Mouse (Mus musculus): Measurements from ENCODE around the gene Gucy2g. TPM values are rescaled to one million over a fixed set of nuclear protein-coding genes. Genes with fewer than 3 reads are reported as not detected.
A peak's percentile ranks its signal among the peaks of the same experiment; 100 is the strongest.

The Gucy2g gene
- total and polyA plus RNA-seq, 3 experiments: 0.11 TPM; not detected in 2

- H3K4me1 ChIP-seq (ENCODE audit: insufficient read depth, low read depth, low read length): no peaks in the 10 kb centered on the region
- no peak for DNase-seq (ENCODE audit: low spot score)
- H3K9me3 ChIP-seq (replicated peaks): no peaks in the 10 kb centered on the region
- no peaks in the 10 kb centered on the region for H3K36me3 ChIP-seq (replicated peaks)
- TF ChIP-seq POLR2AphosphoS5 (IDR thresholded peaks at IDR 0.05; ENCODE audit: insufficient replicate concordance, low read depth, low read length): no peak
- no peak for TF ChIP-seq CTCF (IDR thresholded peaks at IDR 0.05; ENCODE audit: low read depth, low read length)
- no peak for TF ChIP-seq GATA2 (IDR thresholded peaks at IDR 0.05; ENCODE audit: borderline replicate concordance, low read depth, low read length)
- TF ChIP-seq GATA1 (IDR thresholded peaks at IDR 0.05; ENCODE audit: borderline replicate concordance, low read length): no peak
- no peak for TF ChIP-seq TAL1 (conservative IDR thresholded peaks at IDR 0.05; ENCODE audit: low read depth, low read length)
- H3K4me3 ChIP-seq (ENCODE audit: low read depth, low read length): no peak overlapping the region
- H3K27me3 ChIP-seq (ENCODE audit: insufficient read depth, low read length): peaks cover 13% of the 10 kb centered on the region
- ATAC-seq (ENCODE audit: extremely low read depth, insufficient number of reproducible peaks, low FRiP score, poor library complexity, severe bottlenecking): no peak
These were observed 32.4 kb downstream of the Gucy2g start for GRCm38 (mm10) chr19:55208654-55209053.

- Histone ChIP-seq H3K27me3 (ENCODE audit: insufficient read depth, low read length) (peaks cover 15% of the 10 kb centered on the region), H3K4me1 (ENCODE audit: insufficient read depth, low read depth, low read length) (no peaks in the 10 kb centered on the region), H3K9me3 (replicated peaks) (no peaks in the 10 kb centered on the region), H3K36me3 (replicated peaks) (no peaks in the 10 kb centered on the region), H3K4me3 (ENCODE audit: low read depth, low read length) (no peak overlapping the region)
- DNase-seq (ENCODE audit: low spot score) (no peak), ATAC-seq (ENCODE audit: extremely low read depth, insufficient number of reproducible peaks, low FRiP score, poor library complexity, severe bottlenecking) (no peak)
- no peak for TF ChIP-seq POLR2AphosphoS5 (IDR thresholded peaks at IDR 0.05; ENCODE audit: insufficient replicate concordance, low read depth, low read length)
- TF ChIP-seq GATA1 (IDR thresholded peaks at IDR 0.05; ENCODE audit: borderline replicate concordance, low read length): no peak
- TF ChIP-seq TAL1 (conservative IDR thresholded peaks at IDR 0.05; ENCODE audit: low read depth, low read length): no peak
- TF ChIP-seq GATA2 (IDR thresholded peaks at IDR 0.05; ENCODE audit: borderline replicate concordance, low read depth, low read length): no peak
- no peak for TF ChIP-seq CTCF (IDR thresholded peaks at IDR 0.05; ENCODE audit: low read depth, low read length)
These were observed 33.1 kb downstream of the Gucy2g start for GRCm38 (mm10) chr19:55207746-55208538.

GRCm38 (mm10) chr19:55207205-55207604 lies 33.8 kb downstream of the Gucy2g start:
- no peaks in the 10 kb centered on the region for H3K36me3 ChIP-seq (replicated peaks)
- ATAC-seq (ENCODE audit: extremely low read depth, insufficient number of reproducible peaks, low FRiP score, poor library complexity, severe bottlenecking): no peak
- DNase-seq (ENCODE audit: low spot score): no peak
- no peaks in the 10 kb centered on the region for H3K4me1 ChIP-seq (ENCODE audit: insufficient read depth, low read depth, low read length)
- no peak for TF ChIP-seq GATA2 (IDR thresholded peaks at IDR 0.05; ENCODE audit: borderline replicate concordance, low read depth, low read length)
- no peak overlapping the region for H3K4me3 ChIP-seq (ENCODE audit: low read depth, low read length)
- H3K9me3 ChIP-seq (replicated peaks): no peaks in the 10 kb centered on the region
- peaks cover 17% of the 10 kb centered on the region for H3K27me3 ChIP-seq (ENCODE audit: insufficient read depth, low read length)

GRCm38 (mm10) chr19:55206482-55207138 lies 34.4 kb downstream of the Gucy2g start:
- no peak for TF ChIP-seq TAL1 (conservative IDR thresholded peaks at IDR 0.05; ENCODE audit: low read depth, low read length)
- TF ChIP-seq CTCF (IDR thresholded peaks at IDR 0.05; ENCODE audit: low read depth, low read length): peak; percentile 88
- Histone ChIP-seq H3K9me3 (replicated peaks) (no peaks in the 10 kb centered on the region), H3K27me3 (ENCODE audit: insufficient read depth, low read length) (peaks cover 17% of the 10 kb centered on the region), H3K36me3 (replicated peaks) (no peaks in the 10 kb centered on the region), H3K4me3 (ENCODE audit: low read depth, low read length) (no peak overlapping the region), H3K4me1 (ENCODE audit: insufficient read depth, low read depth, low read length) (no peaks in the 10 kb centered on the region)
- ATAC-seq (ENCODE audit: extremely low read depth, insufficient number of reproducible peaks, low FRiP score, poor library complexity, severe bottlenecking) (no peak), DNase-seq (ENCODE audit: low spot score) (peak; percentile 22)

GRCm38 (mm10) chr19:55198303-55198702 lies 42.7 kb downstream of the Gucy2g start:
- TF ChIP-seq GATA2 (IDR thresholded peaks at IDR 0.05; ENCODE audit: borderline replicate concordance, low read depth, low read length) (no peak), CTCF (IDR thresholded peaks at IDR 0.05; ENCODE audit: low read depth, low read length) (0 out of 2 replicates have a peak, but pooled peaks have one; percentile 46)
- Histone ChIP-seq H3K4me1 (ENCODE audit: insufficient read depth, low read depth, low read length) (no peaks in the 10 kb centered on the region), H3K36me3 (replicated peaks) (no peaks in the 10 kb centered on the region), H3K9me3 (replicated peaks) (no peaks in the 10 kb centered on the region), H3K4me3 (ENCODE audit: low read depth, low read length) (no peak overlapping the region), H3K27me3 (ENCODE audit: insufficient read depth, low read length) (peaks cover 17% of the 10 kb centered on the region)
- ATAC-seq (ENCODE audit: extremely low read depth, insufficient number of reproducible peaks, low FRiP score, poor library complexity, severe bottlenecking) (no peak), DNase-seq (ENCODE audit: low spot score) (no peak)

- no peaks in the 10 kb centered on the region for H3K9me3 ChIP-seq (replicated peaks)
- no peaks in the 10 kb centered on the region for H3K4me1 ChIP-seq (ENCODE audit: insufficient read depth, low read depth, low read length)
- H3K36me3 ChIP-seq (replicated peaks): no peaks in the 10 kb centered on the region
- DNase-seq (ENCODE audit: low spot score) (no peak), ATAC-seq (ENCODE audit: extremely low read depth, insufficient number of reproducible peaks, low FRiP score, poor library complexity, severe bottlenecking) (no peak)
- no peak overlapping the region for H3K4me3 ChIP-seq (ENCODE audit: low read depth, low read length)
- no peak for TF ChIP-seq CTCF (IDR thresholded peaks at IDR 0.05; ENCODE audit: low read depth, low read length)
- peaks cover 28% of the 10 kb centered on the region for H3K27me3 ChIP-seq (ENCODE audit: insufficient read depth, low read length)
These were observed 45.5 kb downstream of the Gucy2g start for GRCm38 (mm10) chr19:55195574-55195973.
